Comparison of ENCODE assay signal across 8 mouse cellular contexts in the genomic region with DNA sequence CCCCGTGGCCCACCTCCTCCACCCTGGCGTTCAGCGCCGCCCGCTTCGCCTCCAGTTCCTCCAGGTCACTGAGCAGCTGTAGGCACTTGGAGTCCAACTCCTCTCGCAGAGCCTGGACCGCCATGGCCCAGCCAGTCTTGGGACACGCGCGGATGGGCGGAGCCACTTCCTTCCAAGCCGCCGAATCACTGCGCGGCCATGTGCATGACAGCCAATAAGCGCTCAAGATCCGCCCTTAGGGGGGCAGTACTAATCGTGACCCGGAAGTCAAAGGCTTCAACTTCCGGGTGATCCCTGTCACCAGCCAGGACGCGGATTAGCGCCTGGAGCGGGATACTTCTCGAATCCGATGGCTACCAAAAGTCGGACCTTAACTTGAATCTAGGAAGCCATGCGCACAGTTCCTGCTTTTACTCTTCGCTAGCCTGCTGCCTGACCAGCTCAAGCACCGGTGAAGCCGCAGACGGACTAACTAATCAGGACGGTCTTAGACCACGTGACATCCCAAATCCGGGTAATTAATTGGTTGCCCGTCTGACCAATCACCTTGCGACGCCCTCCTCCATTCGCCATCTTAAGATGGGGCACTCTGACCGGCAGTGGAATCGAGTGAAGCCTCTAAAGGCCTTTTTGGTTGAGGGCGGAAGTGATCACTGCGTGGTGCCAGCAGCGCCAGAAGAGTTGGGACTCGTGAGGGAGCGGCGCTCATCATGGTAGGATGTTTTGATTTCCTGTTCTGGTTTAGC. TPM values are rescaled to one million over a fixed set of nuclear protein-coding genes. Genes with fewer than 3 reads are reported as not detected.
A peak's percentile ranks its signal among the peaks of the same experiment; 100 is the strongest.
DNase-seq lines count a peak whose midpoint lies in the region; ATAC-seq and TF ChIP-seq lines count a peak whose summit lies in the region.

A gene (minus strand): TSS at position 458 of the 746 bp plus-strand sequence.
A gene (plus strand): TSS at position 637 of the 746 bp plus-strand sequence.

- H3K4me1 ChIP-seq in erythroblast, embryonic 14.5 days (ENCODE audit: control insufficient read depth) = peaks cover 43% of the 10 kb centered on the region
- H3K4me1 ChIP-seq in heart, embryonic 11.5 days (ENCODE audit: control insufficient read depth, insufficient read depth, low read length) = 0 out of 2 replicates have a peak, but pooled peaks cover 2% of the 10 kb centered on the region
- peaks cover 13% of the 10 kb centered on the region for H3K4me1 ChIP-seq in kidney, embryonic 16.5 days (ENCODE audit: insufficient read depth, low read length)
- no peaks in the 10 kb centered on the region; the same call in 1 of the 2 replicates for H3K4me1 ChIP-seq in liver, adult 2 months (ENCODE audit: control insufficient read depth, insufficient read depth, low read length)

- H3K9me3 ChIP-seq in erythroblast, embryonic 14.5 days (ENCODE audit: control insufficient read depth, low read length) = no peaks in the 10 kb centered on the region
- H3K9me3 ChIP-seq in heart, embryonic 11.5 days (replicated peaks; ENCODE audit: control insufficient read depth, low read length) = no peaks in the 10 kb centered on the region
- H3K9me3 ChIP-seq in kidney, embryonic 16.5 days (ENCODE audit: low read length) = no peaks in the 10 kb centered on the region

- H3K4me2 ChIP-seq in heart, embryonic 11.5 days = peak within 1 kb of the TSS; percentile 75
- peak within 1 kb of the TSS; percentile 81 for H3K4me2 ChIP-seq in kidney, embryonic 16.5 days (replicated peaks; ENCODE audit: low read depth, low read length)
- peak within 1 kb of the TSS; percentile 85 for H3K4me2 ChIP-seq in myocyte (ENCODE audit: low read depth)

- DNase-seq in brain, embryonic 14.5 days (ENCODE audit: low read depth) = peak; percentile 100
- DNase-seq in liver, adult 2 months (ENCODE audit: extremely low read depth, low read depth, low spot score) = peak; percentile 98
- DNase-seq in splenic B cell, adult 2 months (ENCODE audit: low read depth, low spot score) = peak; percentile 99

- 0 out of 2 replicates have a peak within 1 kb of the TSS, but pooled peaks have one; percentile 13 for H3K27ac ChIP-seq in heart, embryonic 11.5 days (ENCODE audit: low read depth, low read length)
- H3K27ac ChIP-seq in kidney, embryonic 16.5 days (ENCODE audit: low read length) = peak within 1 kb of the TSS; percentile 79
- peak within 1 kb of the TSS; percentile 68 for H3K27ac ChIP-seq in liver, adult 2 months (replicated peaks; ENCODE audit: insufficient read depth, low read depth, low read length)

- H3K36me3 ChIP-seq in C2C12 (ENCODE audit: control insufficient read depth, insufficient read depth) (peaks cover 40% of the 10 kb centered on the region), myocyte (ENCODE audit: control insufficient read depth, insufficient read depth) (peaks cover 11% of the 10 kb centered on the region)
- H3K36me3 ChIP-seq in erythroblast, embryonic 14.5 days (ENCODE audit: control insufficient read depth) = peaks cover 34% of the 10 kb centered on the region
- peaks cover 16% of the 10 kb centered on the region for H3K36me3 ChIP-seq in heart, embryonic 11.5 days (ENCODE audit: control insufficient read depth, insufficient read depth, low read length)
- peaks cover 36% of the 10 kb centered on the region for H3K36me3 ChIP-seq in kidney, embryonic 16.5 days (ENCODE audit: insufficient read depth, low read length)
- peaks cover 4% of the 10 kb centered on the region; the same call in 1 of the 2 replicates for H3K36me3 ChIP-seq in liver, adult 2 months (ENCODE audit: control insufficient read depth, insufficient read depth, low read length)
- H3K36me3 ChIP-seq in splenic B cell, adult 2 months (ENCODE audit: control insufficient read depth, insufficient read depth, low read length, poor library complexity, severe bottlenecking) = peaks cover 11% of the 10 kb centered on the region

- H3K27me3 ChIP-seq in C2C12 (ENCODE audit: control insufficient read depth, insufficient read depth, insufficient read length) = no peaks in the 10 kb centered on the region
- no peaks in the 10 kb centered on the region for H3K27me3 ChIP-seq in erythroblast, embryonic 14.5 days (ENCODE audit: control insufficient read depth)
- H3K27me3 ChIP-seq in heart, embryonic 11.5 days (ENCODE audit: control insufficient read depth, insufficient read depth, low read length) = no peaks in the 10 kb centered on the region
- no peaks in the 10 kb centered on the region for H3K27me3 ChIP-seq in kidney, embryonic 16.5 days (ENCODE audit: insufficient read depth, low read length)
- H3K27me3 ChIP-seq in liver, adult 2 months (ENCODE audit: control insufficient read depth, insufficient read depth, low read length) = no peaks in the 10 kb centered on the region
- no peaks in the 10 kb centered on the region for H3K27me3 ChIP-seq in myocyte (ENCODE audit: control insufficient read depth, insufficient read depth, insufficient read length)
- no peaks in the 10 kb centered on the region for H3K27me3 ChIP-seq in splenic B cell, adult 2 months (ENCODE audit: control insufficient read depth, insufficient read depth, low read length, poor library complexity, severe bottlenecking)

- H3K4me3 ChIP-seq in C2C12 (ENCODE audit: insufficient read depth, poor library complexity, severe bottlenecking) = peak within 1 kb of the TSS; percentile 66
- peak within 1 kb of the TSS; percentile 90 for H3K4me3 ChIP-seq in erythroblast, embryonic 14.5 days (replicated peaks)
- peak within 1 kb of the TSS; percentile 84 for H3K4me3 ChIP-seq in heart, embryonic 11.5 days (ENCODE audit: low read depth, low read length)
- H3K4me3 ChIP-seq in kidney, embryonic 16.5 days (ENCODE audit: low read length) = peak within 1 kb of the TSS; percentile 89
- H3K4me3 ChIP-seq in liver, adult 2 months (ENCODE audit: insufficient read depth, low read depth, low read length) = peak within 1 kb of the TSS; percentile 73
- H3K4me3 ChIP-seq in myocyte = peak within 1 kb of the TSS; percentile 94

- under 1% methylated on average over 48 of the region's 48 CpGs for WGBS in heart, embryonic 11.5 days (ENCODE audit: insufficient replicate concordance)
- WGBS in kidney, embryonic 16.5 days = under 1% methylated on average over 47 of the region's 48 CpGs
- WGBS in liver, adult 2 months = under 1% methylated on average over 48 of the region's 48 CpGs

- peak within 1 kb of the TSS; percentile 75 for H3K9ac ChIP-seq in heart, embryonic 11.5 days (ENCODE audit: low read depth, low read length)
- H3K9ac ChIP-seq in kidney, embryonic 16.5 days (replicated peaks; ENCODE audit: low read length) = peak within 1 kb of the TSS; percentile 76
- H3K9ac ChIP-seq in liver, adult 2 months (ENCODE audit: low read depth, low read length) = peak within 1 kb of the TSS; percentile 68

- peak; percentile 94 for ATAC-seq in heart, embryonic 11.5 days (replicated peaks; ENCODE audit: insufficient number of reproducible peaks, low FRiP score, low TSS enrichment)
- peak; percentile 97 for ATAC-seq in kidney, embryonic 16.5 days (ENCODE audit: low FRiP score, low TSS enrichment)

- peaks cover 34% of the 10 kb centered on the region for H3K79me2 ChIP-seq in C2C12 (ENCODE audit: control insufficient read depth, insufficient read depth)
- no peaks in the 10 kb centered on the region for H3K79me2 ChIP-seq in liver, adult 2 months (ENCODE audit: control insufficient read depth, insufficient read depth, low read length)
- H3K79me2 ChIP-seq in myocyte (ENCODE audit: control insufficient read depth, insufficient read depth) = peaks cover 18% of the 10 kb centered on the region

- peaks cover 21% of the 10 kb centered on the region for H3K79me3 ChIP-seq in C2C12 (ENCODE audit: low read depth)

- peak; percentile 64; the same call in 1 of the 2 replicates for TF ChIP-seq POLR2A in brain, embryonic 14.5 days (IDR thresholded peaks at IDR 0.05; ENCODE audit: borderline replicate concordance, extremely low read depth, insufficient read depth, insufficient read length, poor library complexity, severe bottlenecking)
- peak; percentile 69 for TF ChIP-seq POLR2A in liver, adult 2 months (IDR thresholded peaks at IDR 0.05; ENCODE audit: extremely low read depth, insufficient read depth, low read length)
- peak; percentile 74 for TF ChIP-seq POLR2A in myocyte (IDR thresholded peaks at IDR 0.05; ENCODE audit: insufficient read length, low read depth)

- no peak for TF ChIP-seq CTCF in C2C12 (IDR thresholded peaks at IDR 0.05; ENCODE audit: control insufficient read depth, insufficient read depth, insufficient read length)
- no peak for TF ChIP-seq CTCF in brain, embryonic 14.5 days (IDR thresholded peaks at IDR 0.05; ENCODE audit: borderline replicate concordance, extremely low read depth, insufficient read depth, insufficient read length)
- 0 out of 2 replicates have a peak, but pooled peaks have one; percentile 3 for TF ChIP-seq CTCF in liver, adult 2 months (IDR thresholded peaks at IDR 0.05; ENCODE audit: low read depth, low read length)

- H3ac ChIP-seq in C2C12 (ENCODE audit: control insufficient read depth, insufficient read length, low read depth) = peak within 1 kb of the TSS; percentile 92
- H3ac ChIP-seq in myocyte (ENCODE audit: control insufficient read depth, insufficient read length) = peak within 1 kb of the TSS; percentile 51

TF ChIP-seq in C2C12, 6 proteins besides CTCF, POLR2A, EP300 and RAD21 (continues in another document):
- TF ChIP-seq MYOD1 (IDR thresholded peaks at IDR 0.05; ENCODE audit: control insufficient read depth, insufficient read length, low read depth) (no peak), MYOG (IDR thresholded peaks at IDR 0.05; ENCODE audit: control insufficient read depth, extremely low read depth, insufficient read length) (no peak)

TF ChIP-seq in myocyte, 11 proteins besides CTCF, POLR2A, EP300 and RAD21 (continues in another document):
- TF ChIP-seq TCF3 (IDR thresholded peaks at IDR 0.05; ENCODE audit: insufficient read length, low read depth) = no peak
- peak; percentile 24 for TF ChIP-seq SRF (IDR thresholded peaks at IDR 0.05; ENCODE audit: control insufficient read depth, insufficient read length, low read depth)

RNA-seq across cellular contexts. Expression of the first gene that starts in this region (rescaled TPM):
- polyA plus RNA-seq in C2C12 (2012; fragmentation: generic; extraction: Trizol) (18.8 TPM), myocyte (2012; fragmentation: generic; extraction: Trizol) (17.1 TPM)
- 50.3 and 59.4 TPM in 2 replicates for polyA plus RNA-seq in brain, embryonic 14.5 days (2012; rRNA removed)
- polyA plus RNA-seq in erythroblast, embryonic 14.5 days (2012) = 0.81 and 1.2 TPM in 2 replicates
- polyA plus RNA-seq in heart, embryonic 11.5 days (2014; fragmentation: Nextera tagmentation; extraction: Ambion mirVana) = 49.0 and 49.8 TPM in 2 replicates
- polyA plus RNA-seq in kidney, embryonic 16.5 days (2015; fragmentation: Nextera tagmentation; extraction: Ambion mirVana) = 56.6 and 59.2 TPM in 2 replicates
- 12.1 and 13.5 TPM in 2 replicates for total RNA-seq in liver, adult 2 months (2014; rRNA removed)
- 10.7 and 12.9 TPM in 2 replicates for polyA plus RNA-seq in liver, adult 2 months (2012; rRNA removed)

RNA-seq across cellular contexts. Expression of the second gene that starts in this region (rescaled TPM):
- polyA plus RNA-seq in C2C12 (2012; fragmentation: generic; extraction: Trizol) (70.5 TPM), myocyte (2012; fragmentation: generic; extraction: Trizol) (40.7 TPM)
- 32.4 and 34.6 TPM in 2 replicates for polyA plus RNA-seq in brain, embryonic 14.5 days (2012; rRNA removed)
- polyA plus RNA-seq in erythroblast, embryonic 14.5 days (2012) = 2.2 and 2.8 TPM in 2 replicates
- 73.0 and 80.8 TPM in 2 replicates for polyA plus RNA-seq in heart, embryonic 11.5 days (2014; fragmentation: Nextera tagmentation; extraction: Ambion mirVana)
- 99.9 and 105 TPM in 2 replicates for polyA plus RNA-seq in kidney, embryonic 16.5 days (2015; fragmentation: Nextera tagmentation; extraction: Ambion mirVana)
- total RNA-seq in liver, adult 2 months (2014; rRNA removed) = 11.2 and 17.0 TPM in 2 replicates
- polyA plus RNA-seq in liver, adult 2 months (2012; rRNA removed) = 32.1 and 36.2 TPM in 2 replicates

Comparison
In these comparisons a context has a peak if more than half of its experiments do, and no peak if none do; other contexts are left out.
1. Peak in every context shown above with its lines: DNase-seq, ATAC-seq, H3K4me3 ChIP-seq and H3K27ac ChIP-seq.
2. H3K27ac ChIP-seq: peak in every context shown above with its lines; median percentile 79 in kidney, embryonic 16.5 days; 68 in liver, adult 2 months; 13 in heart, embryonic 11.5 days.